Mouse (Mus musculus) stomach, embryonic 15.5 days (tissue): ENCODE measurements at regions not wholly inside any gene's neighbourhood (a gene's known extent, or its start where the extent isn't known, plus 50 kb on each side); places are given as distances from the start of the nearest gene placed in this dataset.

Experiments
- ATAC-seq: fragments of 200-750 bp; cut with Nextera tagmentation; 2 replicates; pipeline ENCODE4 v1.8.0; 2017; ENCODE audit warnings: low read depth, moderate number of reproducible peaks, moderate TSS enrichment; ENCODE audit not compliant: insufficient read depth, low FRiP score
- H3K27ac ChIP-seq: fragments of 300-500 bp; sonication (generic); 2 replicates; pipeline ENCODE4 v1.5.1; 2015; ENCODE audit warnings: mild to moderate bottlenecking, inconsistent platforms
- H3K27me3 ChIP-seq: fragments of 300-500 bp; sonication (generic); replicated peaks from 2 replicates; pipeline ENCODE4 v1.6.1; 2015; ENCODE audit warnings: inconsistent platforms
- H3K36me3 ChIP-seq: fragments of 300-500 bp; sonication (generic); 2 replicates; pipeline ENCODE4 v1.6.1; 2015; ENCODE audit warnings: inconsistent platforms
- H3K4me1 ChIP-seq: fragments of 300-500 bp; sonication (generic); 2 replicates; pipeline ENCODE4 v1.6.1; 2015; ENCODE audit warnings: inconsistent platforms
- H3K4me2 ChIP-seq: fragments of 300-500 bp; sonication (generic); 2 replicates; pipeline ENCODE4 v1.6.1; 2015; ENCODE audit warnings: mild to moderate bottlenecking, inconsistent platforms
- H3K4me3 ChIP-seq: fragments of 300-500 bp; sonication (generic); replicated peaks from 2 replicates; pipeline ENCODE4 v1.5.1; 2015; ENCODE audit warnings: inconsistent platforms
- H3K9ac ChIP-seq: fragments of 300-500 bp; sonication (generic); 2 replicates; pipeline ENCODE4 v1.6.1; 2015; ENCODE audit warnings: inconsistent platforms
- H3K9me3 ChIP-seq: fragments of 300-500 bp; sonication (generic); 2 replicates; pipeline ENCODE4 v1.6.1; 2016; ENCODE audit warnings: inconsistent platforms
- WGBS: fragments of 180-500 bp; shearing (Covaris S2); methylation state at CpG from one replicate; pipeline ENCODE4 v1.1.7; 2015; 5-methylcytosine and 5-hydroxymethylcytosine counted together

GRCm38 (mm10) chr17:75796380-75796779 lies 244.6 kb upstream of the Fam98a start:
- no peaks in the 10 kb centered on the region for H3K36me3 ChIP-seq
- H3K27me3 ChIP-seq, result no peaks in the 10 kb centered on the region
- H3K27ac ChIP-seq, result no peak overlapping the region
- ATAC-seq, result no peak
- no peak overlapping the region for H3K9ac ChIP-seq
- no peaks in the 10 kb centered on the region for H3K9me3 ChIP-seq
- H3K4me3 ChIP-seq, result no peak overlapping the region
- WGBS, result 86% methylated on average over 3 of the region's 3 CpGs
- no peak overlapping the region for H3K4me2 ChIP-seq
- H3K4me1 ChIP-seq, result no peaks in the 10 kb centered on the region

DNA sequence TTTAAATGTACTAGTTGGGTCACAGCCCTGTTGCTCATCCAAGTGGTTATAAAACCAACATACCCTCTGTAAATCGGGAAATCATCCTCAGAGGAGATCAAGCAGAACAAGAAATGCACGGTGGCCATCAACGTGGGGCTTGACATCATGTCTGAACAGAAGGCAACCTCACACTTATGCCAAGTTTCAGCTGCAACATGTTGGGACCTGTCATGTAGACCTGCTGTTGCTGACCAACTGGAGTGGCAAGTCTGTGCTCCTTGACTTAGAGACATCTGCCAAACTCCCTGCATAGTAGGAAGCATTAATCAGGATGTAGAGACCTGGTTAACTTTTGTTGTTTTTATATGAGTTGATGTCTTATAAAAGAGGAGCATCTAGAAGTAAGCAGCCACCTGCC lies 244.0 kb upstream of the Fam98a start:
- no peak overlapping the region for H3K4me2 ChIP-seq
- H3K4me3 ChIP-seq, result no peak overlapping the region
- 79% methylated on average over 3 of the region's 3 CpGs for WGBS
- no peaks in the 10 kb centered on the region for H3K27me3 ChIP-seq
- H3K27ac ChIP-seq, result no peak overlapping the region
- H3K36me3 ChIP-seq, result no peaks in the 10 kb centered on the region
- H3K9me3 ChIP-seq, result no peaks in the 10 kb centered on the region
- H3K4me1 ChIP-seq, result no peaks in the 10 kb centered on the region
- no peak for ATAC-seq
- no peak overlapping the region for H3K9ac ChIP-seq

DNA sequence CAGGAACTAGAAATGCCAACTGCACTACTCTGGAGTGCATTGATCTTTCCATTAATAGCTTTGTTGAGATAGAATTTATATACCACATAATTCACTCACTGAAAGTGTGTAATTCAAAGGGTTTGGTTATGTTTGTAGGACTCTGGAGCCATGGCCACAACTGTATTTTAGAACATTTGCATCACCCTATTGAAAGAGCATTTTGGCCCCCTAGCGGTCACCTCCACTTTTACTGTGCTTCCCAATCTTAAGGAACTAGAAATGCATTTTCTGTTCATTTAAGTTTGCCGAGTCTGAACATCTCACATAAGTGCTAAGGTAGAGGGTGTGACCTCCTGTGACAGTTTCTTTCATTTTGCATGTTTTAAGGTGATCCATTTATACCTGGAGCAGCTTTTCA lies 228.0 kb upstream of the Fam98a start:
- H3K4me1 ChIP-seq, result no peaks in the 10 kb centered on the region
- no peak overlapping the region for H3K4me2 ChIP-seq
- H3K9ac ChIP-seq, result no peak overlapping the region
- no peaks in the 10 kb centered on the region for H3K27me3 ChIP-seq
- H3K27ac ChIP-seq, result no peak overlapping the region
- H3K36me3 ChIP-seq, result no peaks in the 10 kb centered on the region
- 39% methylated on average over 2 of the region's 2 CpGs for WGBS
- H3K9me3 ChIP-seq, result no peaks in the 10 kb centered on the region
- no peak overlapping the region for H3K4me3 ChIP-seq
- no peak for ATAC-seq

DNA sequence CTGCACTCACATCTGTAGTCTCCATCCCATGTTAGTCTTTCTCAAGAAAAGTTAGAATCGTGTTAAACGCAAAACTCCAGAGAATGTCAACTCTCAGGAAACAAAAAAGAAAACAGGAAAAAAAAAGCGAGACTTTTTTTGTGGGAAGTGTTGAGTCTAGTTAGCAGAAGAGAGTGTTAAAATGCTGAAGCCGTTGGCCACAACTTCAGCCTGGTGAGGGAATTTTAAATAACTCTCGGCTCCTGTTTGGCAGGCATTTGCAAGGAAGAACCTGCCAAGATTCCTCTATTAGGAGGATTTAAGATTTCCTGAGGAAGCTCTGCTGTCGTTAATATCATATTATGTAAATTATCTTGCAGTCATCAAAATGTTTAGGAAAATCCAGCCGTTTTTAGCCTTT lies 224.9 kb upstream of the Fam98a start:
- ATAC-seq, result no peak
- Histone ChIP-seq H3K9me3 (no peaks in the 10 kb centered on the region), H3K4me3 (no peak overlapping the region), H3K9ac (no peak overlapping the region), H3K36me3 (no peaks in the 10 kb centered on the region), H3K27ac (no peak overlapping the region), H3K4me2 (no peak overlapping the region), H3K4me1 (no peaks in the 10 kb centered on the region), H3K27me3 (no peaks in the 10 kb centered on the region)
- 44% methylated on average over 7 of the region's 7 CpGs for WGBS

DNA sequence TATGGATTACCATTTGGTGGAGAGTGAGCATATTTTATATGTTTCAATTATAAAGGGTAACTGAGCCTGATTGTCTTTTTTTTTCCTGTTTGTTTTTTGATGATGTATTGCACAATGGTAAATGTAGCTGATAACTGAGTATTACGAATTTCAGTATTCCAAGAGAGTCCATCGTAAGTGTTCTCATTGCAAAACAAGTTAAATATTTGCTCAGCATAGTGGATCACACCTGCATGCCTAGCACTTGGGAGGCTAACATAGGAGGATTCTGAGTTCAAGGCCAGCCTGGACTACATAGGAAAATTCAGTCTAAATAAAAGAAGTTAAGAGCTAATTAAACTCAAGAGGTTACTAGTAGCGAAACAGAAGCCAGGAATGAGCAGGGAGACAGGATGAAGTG lies 223.8 kb upstream of the Fam98a start:
- 73% methylated on average over 3 of the region's 3 CpGs for WGBS
- Histone ChIP-seq H3K9ac (no peak overlapping the region), H3K36me3 (no peaks in the 10 kb centered on the region), H3K27ac (no peak overlapping the region), H3K4me3 (no peak overlapping the region), H3K4me1 (no peaks in the 10 kb centered on the region), H3K27me3 (no peaks in the 10 kb centered on the region), H3K4me2 (no peak overlapping the region), H3K9me3 (no peaks in the 10 kb centered on the region)
- no peak for ATAC-seq

GRCm38 (mm10) chr17:75772861-75773260 lies 221.1 kb upstream of the Fam98a start:
- Histone ChIP-seq H3K4me2 (no peak overlapping the region), H3K27me3 (no peaks in the 10 kb centered on the region)

GRCm38 (mm10) chr17:75768654-75769053 lies 216.9 kb upstream of the Fam98a start:
- no peak overlapping the region for H3K9ac ChIP-seq
- no peak overlapping the region for H3K27ac ChIP-seq
- H3K9me3 ChIP-seq, result no peaks in the 10 kb centered on the region
- no peaks in the 10 kb centered on the region for H3K27me3 ChIP-seq
- H3K4me1 ChIP-seq, result no peaks in the 10 kb centered on the region
- no peak overlapping the region for H3K4me2 ChIP-seq
- ATAC-seq, result no peak
- no peaks in the 10 kb centered on the region for H3K36me3 ChIP-seq
- 85% methylated on average over 6 of the region's 6 CpGs for whole genome bisulfite sequencing
- no peak overlapping the region for H3K4me3 ChIP-seq

More at GRCm38 (mm10) chr17:75772861-75773260, 221.1 kb upstream of the Fam98a start:
- Histone ChIP-seq H3K27ac (no peak overlapping the region), H3K4me1 (no peaks in the 10 kb centered on the region), H3K36me3 (no peaks in the 10 kb centered on the region), H3K9me3 (no peaks in the 10 kb centered on the region), H3K9ac (no peak overlapping the region), H3K4me3 (no peak overlapping the region)
- ATAC-seq, result no peak

DNA sequence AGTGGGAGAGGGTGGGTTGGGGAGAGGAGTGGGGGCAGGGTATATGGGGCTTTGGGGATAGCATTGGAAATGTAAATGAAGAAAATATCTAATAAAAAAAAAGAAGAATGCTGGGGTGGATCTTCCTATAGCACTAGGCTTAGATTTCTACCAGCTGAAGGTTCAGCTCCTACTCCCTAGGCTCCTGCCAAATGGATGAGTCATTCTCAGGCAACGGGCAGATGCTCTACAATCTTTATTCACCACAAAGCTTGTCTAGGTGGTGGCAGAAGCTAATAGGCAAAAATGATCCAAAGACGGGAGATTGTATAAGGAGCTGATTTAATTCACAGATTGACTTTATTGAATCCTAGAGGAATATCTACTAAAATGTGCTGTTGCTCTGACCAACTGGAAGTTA lies 211.6 kb upstream of the Fam98a start:
- no peaks in the 10 kb centered on the region for H3K27me3 ChIP-seq
- no peak overlapping the region for H3K27ac ChIP-seq
- no peak for ATAC-seq
- no peaks in the 10 kb centered on the region for H3K4me1 ChIP-seq
- 77% methylated on average over 2 of the region's 2 CpGs for WGBS
- no peak overlapping the region for H3K9ac ChIP-seq
- H3K9me3 ChIP-seq, result no peaks in the 10 kb centered on the region
- H3K4me2 ChIP-seq, result no peak overlapping the region
- no peak overlapping the region for H3K4me3 ChIP-seq
- H3K36me3 ChIP-seq, result no peaks in the 10 kb centered on the region

DNA sequence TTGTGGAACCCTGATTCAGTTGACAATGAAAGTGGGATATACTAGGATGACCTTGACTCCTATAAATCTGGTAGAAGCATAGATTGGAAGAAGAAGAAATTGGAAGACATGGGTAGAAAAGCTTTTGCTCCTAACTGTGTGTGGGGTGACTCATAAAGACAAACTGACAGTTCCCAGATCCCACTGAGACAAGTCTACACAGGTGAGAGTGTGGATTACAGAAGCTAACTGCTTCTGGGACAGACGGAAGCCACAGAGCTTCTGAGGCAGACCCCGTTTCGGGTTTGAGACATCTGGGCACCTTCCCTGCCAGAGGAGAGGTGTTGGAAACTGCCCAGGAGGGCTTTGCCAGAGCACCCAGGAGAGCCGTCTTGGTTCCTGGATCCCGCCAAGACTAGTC lies 204.7 kb upstream of the Fam98a start:
- Histone ChIP-seq H3K9ac (no peak overlapping the region), H3K4me2 (no peak overlapping the region), H3K4me1 (no peaks in the 10 kb centered on the region), H3K9me3 (no peaks in the 10 kb centered on the region), H3K27ac (no peak overlapping the region), H3K36me3 (no peaks in the 10 kb centered on the region), H3K27me3 (no peaks in the 10 kb centered on the region), H3K4me3 (no peak overlapping the region)
- WGBS, result 87% methylated on average over 5 of the region's 5 CpGs
- no peak for ATAC-seq

DNA sequence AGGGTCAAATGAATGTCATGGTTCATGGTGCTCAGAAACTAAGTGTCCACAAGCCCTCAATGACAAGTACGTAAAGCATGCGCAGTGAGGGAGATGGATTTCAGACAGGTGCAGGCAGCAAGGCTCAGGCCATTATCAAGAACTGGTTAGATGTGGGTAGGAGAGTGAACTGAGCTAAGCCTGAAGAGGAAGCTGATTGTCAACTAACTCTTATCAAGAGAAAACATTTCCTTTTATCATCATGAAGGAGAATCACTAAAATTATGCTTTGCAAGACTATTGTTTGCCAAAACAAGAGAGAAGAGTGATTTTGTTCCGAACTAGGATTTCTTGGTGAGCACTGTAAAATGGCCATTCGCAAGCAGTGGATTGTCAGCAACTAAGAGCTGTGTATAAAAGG lies 164.7 kb upstream of the Fam98a start:
- Histone ChIP-seq H3K9ac (no peak overlapping the region), H3K27me3 (no peaks in the 10 kb centered on the region), H3K36me3 (no peaks in the 10 kb centered on the region), H3K27ac (no peak overlapping the region), H3K4me3 (no peak overlapping the region), H3K4me1 (no peaks in the 10 kb centered on the region), H3K9me3 (no peaks in the 10 kb centered on the region), H3K4me2 (no peak overlapping the region)
- ATAC-seq, result no peak
- 85% methylated on average over 4 of the region's 4 CpGs for WGBS

GRCm38 (mm10) chr17:75714578-75714977 lies 162.8 kb upstream of the Fam98a start:
- Histone ChIP-seq H3K4me2 (no peak overlapping the region), H3K9ac (no peak overlapping the region), H3K9me3 (no peaks in the 10 kb centered on the region), H3K4me1 (no peaks in the 10 kb centered on the region), H3K27ac (no peak overlapping the region), H3K27me3 (no peaks in the 10 kb centered on the region), H3K4me3 (no peak overlapping the region), H3K36me3 (no peaks in the 10 kb centered on the region)
- no peak for ATAC-seq

DNA sequence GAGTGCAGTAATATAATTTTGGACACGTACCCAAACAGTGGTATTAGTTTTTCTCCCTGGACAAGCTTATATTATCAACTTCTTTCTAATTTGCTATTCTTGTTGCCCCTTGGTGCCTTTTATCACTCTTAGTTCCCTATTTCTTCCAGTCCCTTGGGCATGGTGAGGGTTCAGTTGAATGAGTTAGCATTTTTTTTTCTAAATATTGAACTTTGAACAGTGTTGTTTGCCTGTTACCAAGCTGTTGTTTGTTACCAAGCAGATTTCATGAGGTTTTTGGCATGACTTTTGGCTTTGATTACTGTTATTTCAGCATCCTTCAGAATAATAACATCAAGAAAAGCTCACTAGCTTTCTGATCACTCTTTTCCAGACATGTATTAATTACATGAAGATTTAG lies 162.3 kb upstream of the Fam98a start:
- no peaks in the 10 kb centered on the region for H3K9me3 ChIP-seq
- no peak overlapping the region for H3K4me3 ChIP-seq
- H3K27me3 ChIP-seq, result no peaks in the 10 kb centered on the region
- no peak for ATAC-seq
- WGBS, result 89% methylated on average over 1 of the region's 1 CpGs
- H3K4me2 ChIP-seq, result no peak overlapping the region
- H3K27ac ChIP-seq, result no peak overlapping the region
- H3K9ac ChIP-seq, result no peak overlapping the region
- H3K4me1 ChIP-seq, result no peaks in the 10 kb centered on the region
- H3K36me3 ChIP-seq, result no peaks in the 10 kb centered on the region

DNA sequence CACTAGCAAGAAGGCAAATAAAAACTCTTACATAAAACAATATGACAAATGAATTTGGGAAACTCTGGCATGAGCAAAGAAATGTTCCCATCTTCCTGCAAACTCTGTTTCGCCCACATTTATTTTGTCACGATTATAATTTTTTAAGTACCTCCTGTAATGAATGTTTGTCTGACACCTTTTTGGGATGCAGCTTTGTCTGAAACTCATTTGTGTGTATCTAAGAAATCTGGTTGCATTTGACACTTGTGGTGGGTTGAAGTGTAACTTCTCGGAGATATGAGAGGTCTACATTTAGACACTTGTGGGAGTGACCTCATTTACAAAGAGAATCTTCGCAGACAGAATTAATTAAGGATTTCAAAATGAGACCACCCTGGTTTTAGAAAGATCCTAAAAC lies 155.9 kb upstream of the Fam98a start:
- H3K27ac ChIP-seq, result no peak overlapping the region
- WGBS, result 89% methylated on average over 4 of the region's 4 CpGs
- H3K27me3 ChIP-seq, result no peaks in the 10 kb centered on the region
- no peaks in the 10 kb centered on the region for H3K36me3 ChIP-seq
- no peak overlapping the region for H3K9ac ChIP-seq
- H3K9me3 ChIP-seq, result no peaks in the 10 kb centered on the region
- ATAC-seq, result no peak
- no peaks in the 10 kb centered on the region for H3K4me1 ChIP-seq
- no peak overlapping the region for H3K4me3 ChIP-seq
- no peak overlapping the region for H3K4me2 ChIP-seq
